8 mouse cellular contexts compared by ENCODE assay signal in genomic region chr19:40478161-40478575, GRCm38 (mm10). TPM values are rescaled to one million over a fixed set of nuclear protein-coding genes. Genes with fewer than 3 reads are reported as not detected.
A peak's percentile ranks its signal among the peaks of the same experiment; 100 is the strongest.
DNase-seq lines count a peak whose midpoint lies in the region; ATAC-seq and TF ChIP-seq lines count a peak whose summit lies in the region.

No protein-coding gene starts in this region.

- no peak overlapping the region for H3K4me3 ChIP-seq in limb, embryonic 12.5 days (replicated peaks)
- H3K4me3 ChIP-seq in limb, embryonic 10.5 days = no peak overlapping the region
- H3K4me3 ChIP-seq in cerebellum, adult 2 months (replicated peaks; ENCODE audit: insufficient read depth, low read depth, low read length) = no peak overlapping the region
- H3K4me3 ChIP-seq in lung, embryonic 14.5 days (ENCODE audit: low read depth, low read length) = no peak overlapping the region

- no peaks in the 10 kb centered on the region for H3K36me3 ChIP-seq in limb, embryonic 12.5 days
- no peaks in the 10 kb centered on the region for H3K36me3 ChIP-seq in limb, embryonic 10.5 days
- no peaks in the 10 kb centered on the region for H3K36me3 ChIP-seq in lung, embryonic 14.5 days (ENCODE audit: insufficient read depth)

- no peaks in the 10 kb centered on the region for H3K9me3 ChIP-seq in limb, embryonic 12.5 days
- no peaks in the 10 kb centered on the region for H3K9me3 ChIP-seq in limb, embryonic 10.5 days (replicated peaks)
- H3K9me3 ChIP-seq in lung, embryonic 14.5 days (ENCODE audit: low read depth, low read length) = no peaks in the 10 kb centered on the region

- no peak for ATAC-seq in limb, embryonic 12.5 days (ENCODE audit: insufficient number of reproducible peaks, insufficient read depth, low FRiP score, low TSS enrichment, low read depth)
- ATAC-seq in lung, embryonic 14.5 days (ENCODE audit: insufficient read depth) = peak; percentile 75; the same call in 1 of the 2 replicates

- no peak overlapping the region for H3K4me2 ChIP-seq in limb, embryonic 12.5 days
- no peak overlapping the region for H3K4me2 ChIP-seq in lung, embryonic 14.5 days

- no peak for TF ChIP-seq POLR2A in cerebellum, adult 2 months (IDR thresholded peaks at IDR 0.05; ENCODE audit: borderline replicate concordance, insufficient read depth, low read length)

- no peak overlapping the region for H3K9ac ChIP-seq in limb, embryonic 12.5 days (replicated peaks)
- no peak overlapping the region for H3K9ac ChIP-seq in lung, embryonic 14.5 days

- peaks cover 8% of the 10 kb centered on the region for H3K4me1 ChIP-seq in limb, embryonic 12.5 days (replicated peaks)
- peaks cover 3% of the 10 kb centered on the region; the same call in 1 of the 2 replicates for H3K4me1 ChIP-seq in limb, embryonic 10.5 days
- peaks cover 23% of the 10 kb centered on the region for H3K4me1 ChIP-seq in cerebellum, adult 2 months (ENCODE audit: control insufficient read depth, insufficient read depth, low read length)
- H3K4me1 ChIP-seq in lung, embryonic 14.5 days (ENCODE audit: insufficient read depth) = peaks cover 13% of the 10 kb centered on the region; the same call in 1 of the 2 replicates

- intact Hi-C loops in heart, postnatal 10 days (cut with DNase I) = no loop called here

- WGBS in limb, embryonic 12.5 days = 81% methylated on average over 10 of the region's 10 CpGs
- WGBS in limb, embryonic 10.5 days = 83% methylated on average over 10 of the region's 10 CpGs
- WGBS in cerebellum, adult 2 months = 15% methylated on average over 10 of the region's 10 CpGs
- WGBS in lung, embryonic 14.5 days = 54% methylated on average over 10 of the region's 10 CpGs

- DNase-seq in limb, embryonic 10.5 days (ENCODE audit: low spot score) = no peak
- peak; percentile 39 to 44 for DNase-seq in cerebellum, adult 2 months
- DNase-seq in heart, postnatal 10 days = peak; percentile 57
- DNase-seq in lung, embryonic 14.5 days = peak; percentile 70
- no peak for DNase-seq in spleen, postnatal 4 days (ENCODE audit: low spot score in 2 of 2)
- DNase-seq in layer of hippocampus, adult 9-10 months (ENCODE audit: low spot score) = no peak
- DNase-seq in frontal cortex, postnatal 10 days (ENCODE audit: low spot score in 2 of 2) = no peak

- 0 out of 2 replicates have a peak overlapping the region, but pooled peaks have one; percentile 12 for H3K27ac ChIP-seq in limb, embryonic 12.5 days
- H3K27ac ChIP-seq in limb, embryonic 10.5 days = no peak overlapping the region
- peak overlapping the region; percentile 38; the same call in 1 of the 2 replicates for H3K27ac ChIP-seq in cerebellum, adult 2 months (ENCODE audit: insufficient read depth, low read length)
- peak overlapping the region; percentile 76 for H3K27ac ChIP-seq in lung, embryonic 14.5 days (ENCODE audit: low read depth)

- H3K27me3 ChIP-seq in limb, embryonic 12.5 days = no peaks in the 10 kb centered on the region
- no peaks in the 10 kb centered on the region for H3K27me3 ChIP-seq in limb, embryonic 10.5 days (ENCODE audit: low read depth, poor library complexity, severe bottlenecking)
- no peaks in the 10 kb centered on the region for H3K27me3 ChIP-seq in cerebellum, adult 2 months (ENCODE audit: control insufficient read depth, insufficient read depth, low read length)
- no peaks in the 10 kb centered on the region for H3K27me3 ChIP-seq in lung, embryonic 14.5 days (ENCODE audit: insufficient read depth, low read length)

- TF ChIP-seq CTCF in cerebellum, adult 2 months (IDR thresholded peaks at IDR 0.05; ENCODE audit: borderline replicate concordance, insufficient read depth, low read depth, low read length) = no peak
- 0 out of 2 replicates have a peak, but pooled peaks have one; percentile 13 for TF ChIP-seq CTCF in lung, embryonic 14.5 days (IDR thresholded peaks at IDR 0.05; ENCODE audit: low read depth)

RNA-seq across cellular contexts. Expression of gene Sorbs1, which starts 35.4 kb away (rescaled TPM):
- polyA plus RNA-seq in limb, embryonic 12.5 days (2016; fragmentation: Nextera tagmentation; extraction: Ambion mirVana) = 37.3 and 39.0 TPM in 2 replicates
- polyA plus RNA-seq in limb, embryonic 10.5 days (2016; fragmentation: Nextera tagmentation; extraction: Ambion mirVana) = 21.1 and 24.5 TPM in 2 replicates
- 79.3 and 92.5 TPM in 2 replicates for polyA plus RNA-seq in cerebellum, adult 2 months (2012; rRNA removed)
- total RNA-seq in heart, postnatal 10 days (2021) = 100 to 1,000 TPM; 355 to 547 TPM
- 46.6 and 50.7 TPM in 2 replicates for polyA plus RNA-seq in lung, embryonic 14.5 days (2014; fragmentation: Nextera tagmentation; extraction: Ambion mirVana)

Comparison
In these comparisons a context has a peak if more than half of its experiments do, and no peak if none do; other contexts are left out.
1. DNase-seq: peak in cerebellum, adult 2 months (2 of 2), heart, postnatal 10 days (2 of 2) and lung, embryonic 14.5 days (single experiment); none in limb, embryonic 10.5 days (single experiment), spleen, postnatal 4 days (0 of 2), layer of hippocampus, adult 9-10 months (single experiment) and frontal cortex, postnatal 10 days (0 of 2).